Mouse (Mus musculus) layer of hippocampus, postnatal 14 days (tissue): ENCODE measurements at regions not wholly inside any gene's neighbourhood (a gene's known extent, or its start where the extent isn't known, plus 50 kb on each side); places are given as distances from the start of the nearest gene placed in this dataset.

Experiments
- DNase-seq, 2 experiments: peaks; one replicate each; pipeline ENCODE4 v3.0.0; 2021 to 2022; ENCODE audit warnings: low spot score in 2 of 2, mixed read lengths in 1 of 2

GRCm38 (mm10) chr6:89248574-89248973 lies 113.8 kb downstream of the Plxna1 start:
- no peak for DNase-seq

GRCm38 (mm10) chr6:89249303-89249702 lies 113.1 kb downstream of the Plxna1 start:
- no peak for DNase-seq

- DNase-seq: no peak
These were observed 110.8 kb downstream of the Plxna1 start for GRCm38 (mm10) chr6:89251641-89252040.

- DNase-seq: no peak
These were observed 106.4 kb downstream of the Plxna1 start for GRCm38 (mm10) chr6:89256022-89256421.

GRCm38 (mm10) chr6:89256630-89257292 lies 105.7 kb downstream of the Plxna1 start:
- no peak for DNase-seq

- DNase-seq: no peak
These were observed 105.0 kb downstream of the Plxna1 start for GRCm38 (mm10) chr6:89257416-89257815.

GRCm38 (mm10) chr6:89258140-89258539 lies 104.3 kb downstream of the Plxna1 start:
- DNase-seq: no peak

- DNase-seq: no peak
These were observed 102.9 kb downstream of the Plxna1 start for GRCm38 (mm10) chr6:89259406-89259994.

- no peak for DNase-seq
These were observed 99.5 kb downstream of the Plxna1 start for GRCm38 (mm10) chr6:89262958-89263357.

- DNase-seq: no peak
These were observed 97.1 kb downstream of the Plxna1 start for GRCm38 (mm10) chr6:89265296-89265695.
